9 mouse cellular contexts compared by ENCODE assay signal in genomic region chr1:118390871-118391387, GRCm38 (mm10). TPM values are rescaled to one million over a fixed set of nuclear protein-coding genes. Genes with fewer than 3 reads are reported as not detected.
A peak's percentile ranks its signal among the peaks of the same experiment; 100 is the strongest.
DNase-seq lines count a peak whose midpoint lies in the region; ATAC-seq lines count a peak whose summit lies in the region.
"Had no signal": no experiment of that assay in that cellular context is flagged by ENCODE, and none has a peak within 500 bp of the region (broad histone marks: within the 10 kb centered on the region; RNA-seq: fewer than 3 reads in every experiment).

No protein-coding gene starts in this region.

- H3K4me2 ChIP-seq in hindbrain, embryonic 12.5 days (replicated peaks) = peak overlapping the region; percentile 74
- H3K4me2 ChIP-seq in midbrain, embryonic 14.5 days (ENCODE audit: low read length) = peak overlapping the region; percentile 62

- ATAC-seq in hindbrain, embryonic 12.5 days (ENCODE audit: low FRiP score) = no peak
- no peak for ATAC-seq in midbrain, embryonic 14.5 days (ENCODE audit: low FRiP score, low TSS enrichment)
- no peak for ATAC-seq in monocyte, adult 5-6 weeks (replicated peaks; ENCODE audit: insufficient number of reproducible peaks, low FRiP score, low TSS enrichment, poor library complexity, severe bottlenecking)

- peak overlapping the region; percentile 91 for H3K4me3 ChIP-seq in heart, embryonic 10.5 days
- H3K4me3 ChIP-seq in hindbrain, embryonic 12.5 days = peak overlapping the region; percentile 79
- H3K4me3 ChIP-seq in midbrain, embryonic 14.5 days (replicated peaks; ENCODE audit: low read depth, low read length) = peak overlapping the region; percentile 89

- intact Hi-C loops in left cerebral cortex, postnatal 4 days (cut with DNase I) = no loop called here

- peaks cover 13% of the 10 kb centered on the region for H3K36me3 ChIP-seq in heart, embryonic 10.5 days
- H3K36me3 ChIP-seq in hindbrain, embryonic 12.5 days = peaks cover 12% of the 10 kb centered on the region
- H3K36me3 ChIP-seq in midbrain, embryonic 14.5 days (ENCODE audit: control insufficient read depth, insufficient read depth, low read length) = 0 out of 2 replicates have a peak, but pooled peaks cover 3% of the 10 kb centered on the region

- peaks cover 9% of the 10 kb centered on the region; the same call in 1 of the 2 replicates for H3K4me1 ChIP-seq in heart, embryonic 10.5 days
- H3K4me1 ChIP-seq in hindbrain, embryonic 12.5 days = peaks cover 16% of the 10 kb centered on the region
- peaks cover 21% of the 10 kb centered on the region for H3K4me1 ChIP-seq in midbrain, embryonic 14.5 days (ENCODE audit: control insufficient read depth, insufficient read depth, low read length)

- H3K9ac ChIP-seq in hindbrain, embryonic 12.5 days = peak overlapping the region; percentile 84
- H3K9ac ChIP-seq in midbrain, embryonic 14.5 days (replicated peaks; ENCODE audit: low read length) = no peak overlapping the region; the same call in 1 of the 2 replicates

- H3K27me3 ChIP-seq in heart, embryonic 10.5 days (ENCODE audit: insufficient read depth, poor library complexity, severe bottlenecking) = no peaks in the 10 kb centered on the region
- no peaks in the 10 kb centered on the region for H3K27me3 ChIP-seq in hindbrain, embryonic 12.5 days
- no peaks in the 10 kb centered on the region for H3K27me3 ChIP-seq in midbrain, embryonic 14.5 days (ENCODE audit: control insufficient read depth, insufficient read depth, low read length)

- H3K27ac ChIP-seq in heart, embryonic 10.5 days = no peak overlapping the region
- H3K27ac ChIP-seq in hindbrain, embryonic 12.5 days = no peak overlapping the region
- H3K27ac ChIP-seq in midbrain, embryonic 14.5 days (replicated peaks; ENCODE audit: low read depth, low read length) = no peak overlapping the region

- WGBS in heart, embryonic 10.5 days = 65% methylated on average over 2 of the region's 2 CpGs
- WGBS in hindbrain, embryonic 12.5 days = 84% methylated on average over 2 of the region's 2 CpGs
- WGBS in midbrain, embryonic 14.5 days = 76% methylated on average over 2 of the region's 2 CpGs

- H3K9me3 ChIP-seq in heart, embryonic 10.5 days = no peaks in the 10 kb centered on the region
- H3K9me3 ChIP-seq in hindbrain, embryonic 12.5 days (replicated peaks) = no peaks in the 10 kb centered on the region
- no peaks in the 10 kb centered on the region for H3K9me3 ChIP-seq in midbrain, embryonic 14.5 days (ENCODE audit: control insufficient read depth, low read length)

- DNase-seq in heart, embryonic 10.5 days (ENCODE audit: low spot score) = no peak
- no peak for DNase-seq in heart, adult 8-10 months (ENCODE audit: low spot score)
- DNase-seq in c-Kit-positive CD71-positive TER-119-negative erythroid progenitor cells, embryonic 14.5 days (ENCODE audit: low read depth) = peak; percentile 34
- peak; percentile 8 for DNase-seq in midbrain, embryonic 14.5 days
- no peak for DNase-seq in left cerebral cortex, adult 11 months (ENCODE audit: low spot score)
- DNase-seq in left cerebral cortex, postnatal 4 days = no peak
- DNase-seq: right cerebral cortex, postnatal 25 days had no signal

RNA-seq across cellular contexts. Expression of gene Clasp1, which starts 2.1 kb away (rescaled TPM):
- polyA plus RNA-seq in heart, embryonic 10.5 days (2016; fragmentation: Nextera tagmentation; extraction: Ambion mirVana) = 72.3 and 110 TPM in 2 replicates
- 100 to 1,000 TPM; 339 to 450 (median 397) TPM for total RNA-seq in heart, adult 8-10 months (2022)
- polyA plus RNA-seq in hindbrain, embryonic 12.5 days (2016; fragmentation: Nextera tagmentation; extraction: Ambion mirVana) = 136 and 146 TPM in 2 replicates
- 116 and 140 TPM in 2 replicates for polyA plus RNA-seq in midbrain, embryonic 14.5 days (2014; fragmentation: Nextera tagmentation; extraction: Ambion mirVana)
- total RNA-seq in monocyte, adult 5-6 weeks (2017) = 27.5 to 66.1 TPM (median 30.9 TPM) in 3 replicates
- total RNA-seq in left cerebral cortex, postnatal 4 days (2021) = 100 to 1,000 TPM; 219 to 233 TPM

Comparison
In these comparisons a context has a peak if more than half of its experiments do, and no peak if none do; other contexts are left out.
1. DNase-seq: peak in c-Kit-positive CD71-positive TER-119-negative erythroid progenitor cells, embryonic 14.5 days (single experiment) and midbrain, embryonic 14.5 days (single experiment); none in heart, embryonic 10.5 days (single experiment), heart, adult 8-10 months (single experiment), left cerebral cortex, adult 11 months (single experiment) and left cerebral cortex, postnatal 4 days (single experiment).
2. Peak in every context shown above with its lines, with median percentiles within 50 percentile points of each other: H3K4me3 ChIP-seq.